Mouse (Mus musculus): ENCODE results near the gene Frat2. TPM values are rescaled to one million over a fixed set of nuclear protein-coding genes. Genes with fewer than 3 reads are reported as not detected.
A peak's percentile ranks its signal among the peaks of the same experiment; 100 is the strongest.
"Not testable (repeated sequence)": the region's sequence is repeated elsewhere in the genome, so short reads cannot be mapped to it uniquely, and the experiment has no call there.

Gene Frat2
- polyA plus RNA-seq (2016; fragmentation: Nextera tagmentation; extraction: Ambion mirVana) = 19.3 and 22.7 TPM in 2 replicates

- peak within 1 kb of the TSS; percentile 97 for H3K4me3 ChIP-seq (replicated peaks)
- no peaks in the 10 kb centered on the region for H3K9me3 ChIP-seq
- peak within 1 kb of the TSS; percentile 96 for H3K4me2 ChIP-seq
- H3K27ac ChIP-seq = peak within 1 kb of the TSS; percentile 93
- ATAC-seq (ENCODE audit: low FRiP score) = peak; percentile 95
- H3K36me3 ChIP-seq (replicated peaks) = no peaks in the 10 kb centered on the region
- WGBS = under 1% methylated on average over 71 of the region's 72 CpGs
- peak within 1 kb of the TSS; percentile 91 for H3K9ac ChIP-seq
- H3K27me3 ChIP-seq = no peaks in the 10 kb centered on the region
- H3K4me1 ChIP-seq = peaks cover 42% of the 10 kb centered on the region
These were observed at the start of gene Frat2 for GRCm38 (mm10) chr19:41847992-41848851. TSS of gene Frat2 (minus strand) at chr19:41848132.

- Histone ChIP-seq H3K36me3 (replicated peaks) (peaks cover 4% of the 10 kb centered on the region; the same call in 1 of the 2 replicates), H3K9ac (peak overlapping the region; percentile 63), H3K27me3 (peaks cover 3% of the 10 kb centered on the region; the same call in 1 of the 2 replicates), H3K4me1 (peaks cover 17% of the 10 kb centered on the region), H3K9me3 (no peaks in the 10 kb centered on the region), H3K27ac (0 out of 2 replicates have a peak overlapping the region, but pooled peaks have one; percentile 13), H3K4me2 (peak overlapping the region; percentile 87), H3K4me3 (replicated peaks) (peak overlapping the region; percentile 72)
- 22% methylated on average over 18 of the region's 18 CpGs for WGBS
- peak; percentile 39; the same call in 1 of the 2 replicates for ATAC-seq (ENCODE audit: low FRiP score)
These were observed 48.4 kb upstream of the Frat2 start for GRCm38 (mm10) chr19:41896319-41896711.

DNA sequence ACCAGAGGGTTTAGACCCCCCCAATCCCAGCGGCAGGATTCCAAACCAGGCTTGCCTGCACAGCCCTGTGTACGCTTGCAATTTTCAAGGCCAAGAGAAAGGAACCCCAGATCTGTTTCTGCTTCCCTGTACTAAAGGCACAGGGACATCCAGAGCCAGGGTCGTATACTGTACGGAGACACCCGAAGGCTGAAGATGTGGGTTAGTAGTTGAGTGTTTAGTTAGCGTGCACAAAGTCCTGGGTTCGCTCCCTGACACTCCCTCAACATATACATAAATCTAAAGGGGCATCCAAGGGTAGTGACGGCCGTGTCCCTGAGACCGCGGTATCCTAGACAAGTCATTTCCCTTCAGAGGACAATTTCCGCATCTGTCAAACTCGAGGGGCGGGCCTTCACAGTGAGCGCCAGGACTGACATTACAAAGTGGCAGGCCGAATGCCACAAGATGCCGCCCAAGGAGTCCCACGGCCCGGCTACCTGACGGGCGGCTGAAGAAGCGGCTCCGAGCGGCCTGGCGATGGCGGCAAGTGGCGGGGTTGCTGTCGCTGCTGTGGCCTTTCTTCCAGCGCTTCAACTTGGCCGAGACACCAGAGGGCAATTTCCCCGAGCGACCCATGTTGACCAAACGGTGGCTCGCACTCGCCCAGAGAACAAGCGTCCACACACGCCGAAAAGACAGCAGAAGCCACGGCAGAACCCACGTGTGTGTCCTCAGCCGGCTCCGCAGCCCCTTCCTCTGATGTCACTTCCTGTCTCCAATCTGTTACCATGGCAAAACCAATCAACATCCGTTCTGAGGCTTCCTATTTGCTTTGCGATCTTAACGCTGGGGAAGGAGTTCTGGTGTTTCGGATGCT lies 47.8 kb upstream of the Frat2 start, which contains the start of gene Rrp12:
Gene Rrp12, minus strand, starts transcription at position 714 of the 859 bp plus-strand sequence.
- no peaks in the 10 kb centered on the region for H3K9me3 ChIP-seq
- peaks cover 4% of the 10 kb centered on the region; the same call in 1 of the 2 replicates for H3K36me3 ChIP-seq (replicated peaks)
- peak; percentile 95 for ATAC-seq (ENCODE audit: low FRiP score)
- H3K4me3 ChIP-seq (replicated peaks) = peak within 1 kb of the TSS; percentile 72
- H3K27ac ChIP-seq = 0 out of 2 replicates have a peak within 1 kb of the TSS, but pooled peaks have one; percentile 13
- H3K27me3 ChIP-seq = peaks cover 3% of the 10 kb centered on the region; the same call in 1 of the 2 replicates
- WGBS = 1% methylated on average over 46 of the region's 46 CpGs
- H3K9ac ChIP-seq = peak within 1 kb of the TSS; percentile 63
- H3K4me2 ChIP-seq = peak within 1 kb of the TSS; percentile 87
- H3K4me1 ChIP-seq = peaks cover 17% of the 10 kb centered on the region

DNA sequence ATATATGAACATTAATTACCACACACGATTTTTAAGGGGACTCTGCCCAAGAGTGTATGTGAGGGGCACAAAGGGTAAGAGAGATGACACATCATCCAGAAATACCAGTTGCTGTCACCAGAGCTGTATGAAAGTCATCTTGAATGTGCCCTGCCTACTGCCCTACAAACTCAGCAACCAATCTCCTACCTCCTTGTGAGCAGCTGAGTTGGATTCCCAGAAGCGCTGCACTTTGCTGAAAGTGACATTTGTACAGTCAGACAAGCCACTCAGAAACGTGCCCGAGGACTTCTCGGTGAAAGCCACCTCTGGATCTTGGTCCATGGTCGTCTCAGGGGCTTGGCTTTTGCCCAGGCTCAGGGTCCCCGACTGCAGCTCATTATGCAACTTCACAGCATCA lies 47.0 kb upstream of the Frat2 start:
- Histone ChIP-seq H3K36me3 (replicated peaks) (peaks cover 9% of the 10 kb centered on the region), H3K27ac (no peak overlapping the region), H3K9ac (peak overlapping the region; percentile 63), H3K27me3 (no peaks in the 10 kb centered on the region), H3K4me1 (peaks cover 17% of the 10 kb centered on the region), H3K4me2 (peak overlapping the region; percentile 87), H3K4me3 (replicated peaks) (peak overlapping the region; percentile 72), H3K9me3 (no peaks in the 10 kb centered on the region)
- 41% methylated on average over 7 of the region's 7 CpGs for WGBS
- no peak for ATAC-seq (ENCODE audit: low FRiP score)

- no peak for ATAC-seq (ENCODE audit: low FRiP score)
- H3K4me3 ChIP-seq (replicated peaks) = no peak overlapping the region
- no peak overlapping the region for H3K9ac ChIP-seq
- no peaks in the 10 kb centered on the region for H3K9me3 ChIP-seq
- H3K27me3 ChIP-seq = no peaks in the 10 kb centered on the region
- H3K27ac ChIP-seq = no peak overlapping the region
- H3K4me1 ChIP-seq = no peaks in the 10 kb centered on the region
- peaks cover 73% of the 10 kb centered on the region for H3K36me3 ChIP-seq (replicated peaks)
- no peak overlapping the region for H3K4me2 ChIP-seq
These were observed 40.3 kb upstream of the Frat2 start for GRCm38 (mm10) chr19:41888191-41888590.

DNA sequence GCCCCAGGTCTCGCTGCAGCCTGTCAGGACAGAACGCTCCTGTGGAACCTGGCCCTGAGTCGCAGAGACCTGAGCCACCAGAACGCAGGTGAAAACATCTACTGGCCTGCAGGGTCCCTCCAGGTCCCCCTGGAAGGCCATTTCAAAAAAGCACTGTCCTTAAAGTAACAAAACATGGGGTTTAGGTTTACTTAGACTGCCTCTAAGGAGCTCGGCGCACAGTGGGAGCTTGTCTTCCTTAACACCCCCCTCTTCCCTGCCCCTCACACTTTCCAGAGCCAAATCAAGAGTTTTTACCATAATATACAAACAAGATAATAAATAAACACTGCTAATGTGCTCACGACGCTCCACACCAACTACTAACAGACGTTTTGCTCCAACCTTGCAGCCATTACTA lies 36.0 kb upstream of the Frat2 start:
- H3K27ac ChIP-seq = no peak overlapping the region
- no peaks in the 10 kb centered on the region for H3K9me3 ChIP-seq
- H3K4me1 ChIP-seq = no peaks in the 10 kb centered on the region
- 90% methylated on average over 9 of the region's 9 CpGs for WGBS
- H3K4me2 ChIP-seq = no peak overlapping the region
- ATAC-seq (ENCODE audit: low FRiP score) = no peak
- H3K9ac ChIP-seq = no peak overlapping the region
- peaks cover 81% of the 10 kb centered on the region for H3K36me3 ChIP-seq (replicated peaks)
- no peak overlapping the region for H3K4me3 ChIP-seq (replicated peaks)
- no peaks in the 10 kb centered on the region for H3K27me3 ChIP-seq

DNA sequence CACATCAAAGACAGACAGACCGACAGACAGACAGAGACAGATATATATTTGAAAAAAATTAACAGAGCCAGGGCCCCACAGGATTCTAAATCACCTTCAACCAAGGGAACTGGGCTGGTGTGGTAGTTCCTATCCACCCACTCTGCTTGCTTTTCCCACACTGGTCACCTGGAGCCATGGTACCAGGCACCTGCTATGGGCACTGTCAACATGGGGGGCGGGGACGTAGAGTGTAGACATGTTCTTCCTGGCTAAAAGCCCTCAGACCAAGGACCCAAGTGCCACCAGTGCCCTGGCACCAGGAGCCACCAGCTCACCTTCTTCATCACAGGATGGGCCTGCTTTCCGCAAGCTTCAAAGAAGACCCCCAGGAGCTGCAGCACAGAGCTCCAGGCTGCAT lies 33.9 kb upstream of the Frat2 start:
- Histone ChIP-seq H3K4me1 (no peaks in the 10 kb centered on the region), H3K9ac (no peak overlapping the region), H3K27ac (no peak overlapping the region), H3K9me3 (no peaks in the 10 kb centered on the region), H3K4me3 (replicated peaks) (no peak overlapping the region), H3K36me3 (replicated peaks) (peaks cover 73% of the 10 kb centered on the region), H3K27me3 (no peaks in the 10 kb centered on the region), H3K4me2 (no peak overlapping the region)
- WGBS = 100% methylated on average over 4 of the region's 4 CpGs
- no peak for ATAC-seq (ENCODE audit: low FRiP score)

- Histone ChIP-seq H3K4me2 (no peak overlapping the region), H3K9me3 (no peaks in the 10 kb centered on the region), H3K4me1 (no peaks in the 10 kb centered on the region), H3K4me3 (replicated peaks) (no peak overlapping the region), H3K27me3 (no peaks in the 10 kb centered on the region), H3K9ac (no peak overlapping the region), H3K36me3 (replicated peaks) (peaks cover 76% of the 10 kb centered on the region), H3K27ac (no peak overlapping the region)
- 92% methylated on average over 14 of the region's 14 CpGs for WGBS
- ATAC-seq (ENCODE audit: low FRiP score) = no peak
These were observed 26.4 kb upstream of the Frat2 start for GRCm38 (mm10) chr19:41874356-41874755.

DNA sequence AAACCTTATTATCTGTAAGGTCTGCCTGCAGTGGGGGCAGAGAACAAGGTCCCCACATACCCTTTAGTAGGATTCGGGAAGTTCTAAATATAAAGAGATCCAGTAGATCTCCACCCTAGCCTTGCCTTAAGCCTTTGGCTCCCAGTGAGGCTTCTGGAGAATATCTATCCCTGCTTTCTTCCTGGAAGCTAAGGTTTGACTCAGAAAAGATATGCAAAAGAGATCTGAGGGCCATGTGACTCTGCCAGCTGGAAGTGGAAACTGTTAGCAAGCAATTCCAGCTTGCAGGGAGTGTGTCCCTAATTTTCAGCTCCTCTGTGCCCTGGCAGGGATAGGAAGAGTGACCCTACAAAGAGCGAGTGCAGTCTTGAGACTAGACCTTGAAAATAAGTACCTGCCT lies 24.4 kb upstream of the Frat2 start:
- no peaks in the 10 kb centered on the region for H3K9me3 ChIP-seq
- no peaks in the 10 kb centered on the region for H3K27me3 ChIP-seq
- H3K27ac ChIP-seq = no peak overlapping the region
- no peak overlapping the region for H3K4me3 ChIP-seq (replicated peaks)
- H3K9ac ChIP-seq = no peak overlapping the region
- no peak overlapping the region for H3K4me2 ChIP-seq
- 97% methylated on average over 2 of the region's 2 CpGs for WGBS
- no peak for ATAC-seq (ENCODE audit: low FRiP score)
- peaks cover 89% of the 10 kb centered on the region for H3K36me3 ChIP-seq (replicated peaks)
- no peaks in the 10 kb centered on the region for H3K4me1 ChIP-seq

DNA sequence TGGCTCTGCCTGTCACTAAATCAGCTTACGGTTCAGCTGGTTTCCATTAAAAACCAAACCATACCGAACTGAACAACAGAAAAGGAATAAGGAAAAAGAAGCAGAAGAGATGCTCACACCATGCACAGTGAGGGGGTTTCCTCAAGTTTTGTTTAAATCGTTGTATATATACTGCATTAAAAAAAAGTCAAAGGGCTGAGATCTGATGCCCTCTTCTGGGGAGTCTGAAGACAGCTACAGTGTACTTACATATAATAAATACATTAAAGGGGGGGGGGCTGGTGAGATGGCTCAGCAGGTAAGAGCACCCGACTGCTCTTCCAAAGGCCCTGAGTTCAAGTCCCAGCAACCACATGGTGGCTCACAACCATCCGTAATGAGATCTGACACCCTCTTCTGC lies 22.0 kb upstream of the Frat2 start:
- peaks cover 88% of the 10 kb centered on the region for H3K36me3 ChIP-seq (replicated peaks)
- not testable (repeated sequence) for H3K4me2 ChIP-seq; H3K4me3 ChIP-seq (replicated peaks); H3K4me1 ChIP-seq; H3K9me3 ChIP-seq; H3K27me3 ChIP-seq; ATAC-seq (ENCODE audit: low FRiP score); H3K9ac ChIP-seq; H3K27ac ChIP-seq
- WGBS = 82% methylated on average over 5 of the region's 5 CpGs

DNA sequence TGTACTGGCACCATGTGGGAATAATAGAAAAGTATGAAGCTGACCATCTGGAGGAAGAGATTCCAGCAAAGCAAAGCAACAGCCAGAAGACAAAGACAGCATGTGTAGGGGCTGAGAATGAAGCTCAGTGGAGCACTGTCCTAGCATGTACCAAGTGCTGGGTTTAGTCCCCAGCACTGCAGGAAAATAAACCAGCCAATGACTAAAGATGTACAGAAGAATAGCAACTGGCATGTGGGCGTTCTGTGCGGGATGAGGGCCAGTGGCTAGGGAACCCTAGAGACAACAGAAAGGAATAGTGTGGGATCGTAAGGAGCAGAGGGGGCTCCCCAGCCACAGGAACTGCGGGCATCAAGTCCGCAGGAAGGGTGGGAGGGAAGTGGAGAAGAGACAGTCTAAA lies 21.4 kb upstream of the Frat2 start:
- H3K27me3 ChIP-seq = no peaks in the 10 kb centered on the region
- H3K27ac ChIP-seq = no peak overlapping the region
- H3K9ac ChIP-seq = no peak overlapping the region
- H3K4me1 ChIP-seq = no peaks in the 10 kb centered on the region
- H3K9me3 ChIP-seq = no peaks in the 10 kb centered on the region
- no peak for ATAC-seq (ENCODE audit: low FRiP score)
- WGBS = 96% methylated on average over 5 of the region's 5 CpGs
- H3K4me2 ChIP-seq = no peak overlapping the region
- no peak overlapping the region for H3K4me3 ChIP-seq (replicated peaks)
- peaks cover 85% of the 10 kb centered on the region for H3K36me3 ChIP-seq (replicated peaks)

DNA sequence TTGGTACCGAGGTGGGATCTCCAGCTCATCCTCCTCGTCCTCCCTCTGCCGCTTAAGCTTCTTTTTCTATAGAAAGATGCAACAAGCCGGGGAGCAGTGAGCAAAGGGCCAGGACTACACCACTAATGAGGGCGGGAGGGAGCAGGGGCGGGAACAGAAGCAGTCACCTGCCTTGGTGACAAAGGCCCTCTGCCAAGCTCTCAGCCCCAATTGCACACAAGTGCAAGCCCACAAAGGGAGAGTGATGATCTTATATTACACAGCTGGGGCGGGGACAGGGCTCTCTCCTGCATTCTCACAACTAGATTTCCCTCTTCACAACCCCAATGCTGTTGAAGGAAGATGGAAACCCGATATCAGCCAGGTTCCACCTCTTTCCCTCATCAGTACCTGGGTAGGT lies 18.8 kb upstream of the Frat2 start:
- H3K36me3 ChIP-seq (replicated peaks) = peaks cover 89% of the 10 kb centered on the region

More for the DNA sequence above, 18.8 kb upstream of the Frat2 start:
- H3K27ac ChIP-seq = no peak overlapping the region
- H3K9ac ChIP-seq = no peak overlapping the region
- ATAC-seq (ENCODE audit: low FRiP score) = no peak
- WGBS = 89% methylated on average over 8 of the region's 8 CpGs
- H3K4me1 ChIP-seq = no peaks in the 10 kb centered on the region
- H3K9me3 ChIP-seq = no peaks in the 10 kb centered on the region
- H3K4me2 ChIP-seq = no peak overlapping the region
- no peaks in the 10 kb centered on the region for H3K27me3 ChIP-seq
- H3K4me3 ChIP-seq (replicated peaks) = no peak overlapping the region

Data from forebrain, embryonic 12.5 days (tissue).